Mouse (Mus musculus): ENCODE results near the gene Ctnnbip1.

DNA sequence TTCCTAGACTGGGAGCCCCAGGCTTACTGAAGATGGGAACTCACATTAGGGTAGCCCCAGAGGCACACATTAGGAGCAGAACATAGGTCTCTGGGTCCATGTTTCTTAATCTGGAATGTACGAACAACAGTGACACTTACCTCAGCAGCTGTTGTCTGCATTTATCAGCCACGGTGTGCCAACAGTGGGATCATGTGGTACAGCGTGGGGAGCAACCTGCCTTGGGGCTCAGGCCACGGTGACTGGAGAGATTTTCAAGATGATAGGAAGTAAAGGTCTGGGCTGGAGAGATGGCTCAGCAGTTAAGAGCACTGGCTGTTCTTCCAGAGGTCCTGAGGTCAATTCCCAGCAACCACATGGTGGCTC lies 52.4 kb downstream of the Ctnnbip1 start:
- no peak for TF ChIP-seq ZC3H11A (IDR thresholded peaks at IDR 0.05; ENCODE audit: borderline replicate concordance, low read depth, low read length)
- TF ChIP-seq ZNF384 (IDR thresholded peaks at IDR 0.05; ENCODE audit: low read depth, low read length), result no peak
- TF ChIP-seq CHD2 (IDR thresholded peaks at IDR 0.05; ENCODE audit: low read depth, low read length), result no peak
- no peak for TF ChIP-seq HCFC1 (IDR thresholded peaks at IDR 0.05; ENCODE audit: borderline replicate concordance, insufficient read depth, low read length)
- no peak for TF ChIP-seq MAFK (IDR thresholded peaks at IDR 0.05; ENCODE audit: insufficient read depth, low read depth, low read length)
